Mouse (Mus musculus) frontal cortex, postnatal 25 days (tissue): ENCODE results near the gene Skap2.
A peak's percentile ranks its signal among the peaks of the same experiment; 100 is the strongest.

Source experiments
- DNase-seq, 2 experiments: peaks; one replicate each; pipeline ENCODE4 v3.0.0; 2022; ENCODE audit warnings: low spot score in 2 of 2

Gene Skap2

DNA sequence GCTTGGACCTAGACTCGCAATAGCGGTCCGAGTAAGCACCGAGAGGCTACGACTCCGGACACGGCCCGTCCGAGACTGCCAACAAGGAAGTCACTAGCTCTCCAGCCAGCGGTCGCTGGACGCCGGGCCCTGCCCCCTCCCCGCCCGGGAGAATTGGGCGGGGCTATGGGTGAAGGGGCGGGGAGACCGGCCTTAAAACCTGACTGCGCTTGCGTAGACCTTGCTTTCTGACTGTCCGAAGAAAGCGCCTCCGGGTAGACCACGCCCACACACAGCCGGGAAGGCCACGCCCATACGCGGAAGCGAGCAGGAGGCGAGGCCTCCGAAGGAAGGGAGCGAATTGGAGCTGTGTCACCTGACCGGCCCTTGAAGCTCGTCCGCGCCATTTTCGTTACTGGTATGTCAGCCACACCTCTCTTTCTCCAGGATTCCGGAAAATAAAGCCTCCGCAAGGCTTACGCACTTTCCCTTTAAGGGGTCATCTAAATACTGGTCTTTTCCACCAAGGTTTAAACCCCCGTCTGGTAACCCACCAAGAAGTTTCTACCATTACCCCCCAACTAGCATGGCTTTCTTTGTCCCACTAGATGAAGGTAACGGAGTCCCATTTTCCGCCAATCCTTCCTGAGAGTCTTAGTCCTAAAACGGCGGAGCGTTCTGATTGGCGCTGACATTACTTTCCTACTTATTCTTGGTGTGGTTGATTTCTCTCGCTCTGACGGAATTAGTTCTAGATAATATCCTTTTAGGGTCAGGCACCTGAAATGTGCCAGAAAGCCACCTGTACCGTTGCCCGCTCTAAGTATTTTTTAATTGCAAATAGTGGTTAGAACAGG, at the start of gene Skap2:
Gene Skap2 (minus strand): TSS at position 141 of the 836 bp plus-strand sequence.
- DNase-seq, result peak; percentile 83 to 95

DNA sequence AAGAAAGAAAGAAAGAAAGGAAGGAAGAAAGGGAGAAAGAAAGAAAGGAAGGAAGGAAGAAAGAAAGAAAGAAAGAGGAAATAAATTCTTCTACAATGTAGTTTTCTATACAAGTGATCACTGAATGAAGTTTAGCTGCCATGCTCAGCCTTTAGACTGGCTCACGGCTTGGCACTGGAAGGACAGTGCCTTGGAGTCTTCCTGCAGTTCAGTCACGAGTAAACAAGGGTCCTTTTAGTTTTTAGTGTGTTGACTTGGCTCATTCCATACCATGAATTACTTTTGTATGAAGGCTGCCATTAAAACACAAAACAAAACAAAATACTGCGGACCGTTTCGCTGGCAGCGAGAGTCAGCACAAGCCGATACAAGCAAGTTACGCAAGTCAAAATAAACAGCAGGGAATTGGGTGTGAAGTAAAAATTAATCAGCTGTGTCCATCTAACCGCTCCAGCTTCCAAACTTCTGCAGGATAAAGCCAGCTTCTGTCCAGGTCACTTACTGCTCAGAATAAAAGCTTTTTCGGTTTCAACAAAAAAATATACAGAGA, 46.6 kb upstream of the Skap2 start:
- DNase-seq, result no peak

DNA sequence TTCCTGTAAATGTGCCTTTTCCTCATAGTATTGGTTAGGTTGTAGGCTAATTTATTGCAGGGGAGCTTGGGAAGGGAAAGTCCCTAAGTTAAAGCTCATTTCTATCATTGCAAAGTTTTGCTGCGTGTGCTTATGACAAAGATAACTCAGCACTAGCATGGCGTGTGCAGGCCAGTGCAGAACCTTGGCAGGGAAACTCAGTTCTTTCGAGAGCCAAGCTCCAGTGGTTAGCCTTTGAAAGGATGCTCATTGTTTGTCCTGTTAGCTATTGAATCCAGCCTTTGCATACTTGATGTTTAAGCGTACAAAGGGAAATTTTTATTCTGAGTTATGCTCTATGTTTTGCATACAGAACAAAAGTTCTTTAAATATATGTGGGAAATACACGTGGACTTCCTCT, 45.8 kb upstream of the Skap2 start:
- DNase-seq, result no peak

DNA sequence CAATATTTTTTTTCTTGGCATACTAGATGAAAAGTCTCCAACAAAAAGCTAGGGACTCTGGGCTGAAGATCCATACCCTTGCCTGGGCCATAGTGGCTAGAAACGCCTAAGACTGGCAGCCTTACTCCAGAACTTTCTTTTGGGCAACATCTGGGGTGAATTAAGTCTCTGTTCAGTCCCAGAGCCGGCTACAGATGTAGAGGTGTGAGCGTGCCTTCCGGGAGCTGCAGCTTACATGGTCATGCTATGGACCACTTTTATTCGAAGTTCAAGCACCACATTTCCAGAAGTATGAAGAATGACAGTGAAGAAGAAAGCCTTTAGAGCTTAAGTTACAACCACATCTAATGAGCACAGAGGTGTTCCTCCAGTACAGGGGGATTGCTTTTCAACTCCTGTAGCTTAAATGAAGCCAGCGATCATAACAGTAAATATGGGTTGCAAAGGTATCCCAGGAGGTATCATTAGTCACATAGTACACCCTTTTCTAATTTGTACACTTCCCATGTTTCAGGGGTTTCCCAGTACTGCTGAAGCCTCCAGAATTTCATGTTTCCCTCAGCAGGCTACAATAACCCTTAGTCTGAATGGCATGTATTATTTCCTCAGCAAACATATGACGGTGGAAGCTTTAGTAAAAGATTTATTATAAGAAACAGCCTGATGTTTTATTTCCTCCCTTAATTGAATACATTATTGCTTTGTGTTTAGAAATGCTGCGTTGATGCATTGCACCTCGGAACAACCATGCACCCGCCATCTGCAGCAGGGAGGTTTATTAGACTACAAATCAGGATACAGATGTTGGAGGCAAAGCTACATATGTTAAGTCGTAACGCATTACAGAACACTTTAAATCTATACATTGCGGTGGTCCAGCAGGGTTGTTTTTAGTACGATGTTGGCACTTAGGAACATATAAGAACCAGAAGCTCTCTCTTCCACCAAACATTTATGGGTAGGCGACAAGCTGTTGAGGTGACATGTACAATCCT, 41.5 kb upstream of the Skap2 start:
- no peak for DNase-seq

DNA sequence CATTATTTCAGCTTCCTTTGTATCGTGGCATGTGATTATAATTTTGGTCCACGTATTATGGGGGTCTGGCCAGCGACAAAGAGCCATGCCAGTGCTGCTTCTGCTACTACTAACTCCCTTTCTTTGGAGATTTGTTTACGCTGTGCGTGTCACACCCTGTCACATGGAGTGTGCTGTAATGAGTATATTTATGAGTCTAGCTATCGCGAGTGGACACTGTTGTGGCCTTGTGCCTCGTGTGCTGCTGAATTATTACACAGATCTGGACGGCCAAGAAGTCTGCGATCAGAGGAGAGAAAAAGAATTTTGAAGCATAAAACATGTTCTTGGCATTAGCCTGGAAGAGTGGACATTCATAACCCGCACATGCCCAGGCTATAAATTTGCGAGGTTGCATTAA, 37.7 kb upstream of the Skap2 start:
- no peak for DNase-seq

DNA sequence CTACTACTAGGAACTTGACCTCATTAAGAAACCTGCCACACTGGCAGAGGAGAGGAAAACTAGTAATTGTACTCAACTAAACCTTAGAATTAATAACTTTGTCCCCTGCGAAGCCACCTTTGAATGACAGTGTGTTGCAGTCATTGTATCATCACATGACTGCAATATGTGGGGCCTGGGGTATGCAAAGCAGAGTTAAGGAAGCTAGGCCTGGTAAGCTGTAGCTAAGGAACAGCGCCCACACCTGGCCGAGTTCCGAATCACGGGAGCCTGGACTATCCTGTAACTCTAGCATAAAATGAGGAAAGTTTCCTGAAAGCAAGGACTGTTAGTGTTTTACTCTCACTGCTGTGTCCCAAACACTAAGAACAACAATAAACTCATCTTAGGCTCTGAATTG, 33.2 kb upstream of the Skap2 start:
- DNase-seq, result no peak

DNA sequence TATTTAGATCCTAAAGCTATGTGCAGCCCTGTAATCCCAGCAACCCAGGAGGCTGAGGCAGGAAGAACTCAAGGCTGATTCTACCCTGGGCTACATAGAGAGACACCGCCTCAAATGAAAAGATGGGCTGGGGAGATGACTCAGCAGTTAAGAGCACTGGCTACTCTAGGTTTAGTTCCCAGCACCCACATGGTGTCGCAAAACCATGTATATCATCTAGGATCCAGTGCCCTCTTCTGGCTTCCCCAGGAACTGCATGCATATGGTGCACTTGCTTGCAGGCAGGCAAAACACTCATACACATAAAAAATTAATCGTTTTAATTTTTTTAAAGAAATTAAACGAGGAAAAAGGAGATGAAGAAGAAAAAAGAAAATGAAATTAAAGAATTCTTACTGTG, 23.7 kb upstream of the Skap2 start:
- DNase-seq, result no peak

DNA sequence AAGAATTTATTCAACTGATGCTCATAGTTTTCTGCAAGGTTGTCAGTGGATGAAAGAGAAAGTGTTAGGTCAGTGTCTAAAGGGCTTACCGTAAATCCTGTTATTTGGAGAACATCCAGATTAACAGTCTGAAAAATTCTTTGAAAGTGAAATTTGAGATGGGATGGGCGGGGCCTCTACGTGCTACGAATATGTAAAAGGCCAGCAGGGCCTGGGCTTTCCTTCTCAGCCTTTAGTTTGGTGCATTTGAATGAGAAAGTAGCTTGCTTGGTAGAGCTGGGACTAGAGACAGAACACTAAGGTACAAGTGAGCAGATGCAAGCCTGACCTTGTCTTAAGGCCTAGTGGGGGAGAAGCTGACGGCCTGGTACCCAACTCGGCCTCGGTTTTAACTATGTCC, 18.8 kb upstream of the Skap2 start:
- no peak for DNase-seq

DNA sequence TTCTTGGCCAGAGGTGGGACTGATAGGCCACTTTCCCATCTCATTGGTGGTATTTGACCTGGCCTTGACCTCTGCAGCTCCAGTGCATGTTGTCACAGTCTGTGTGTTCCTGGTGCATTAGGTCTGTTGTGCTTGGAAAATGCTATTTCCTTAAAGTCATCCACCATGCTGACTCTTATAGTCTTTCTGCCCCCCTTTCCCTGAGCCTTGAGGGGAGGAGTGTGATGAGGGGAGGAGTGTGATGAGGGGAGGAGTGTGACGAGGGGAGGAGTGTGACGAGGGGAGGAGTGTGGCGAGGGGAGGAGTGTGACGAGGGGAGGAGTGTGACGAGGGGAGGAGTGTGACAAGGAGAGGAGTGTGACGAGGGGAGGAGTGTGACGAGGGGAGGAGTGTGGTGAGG, 15.8 kb upstream of the Skap2 start:
- no peak for DNase-seq

DNA sequence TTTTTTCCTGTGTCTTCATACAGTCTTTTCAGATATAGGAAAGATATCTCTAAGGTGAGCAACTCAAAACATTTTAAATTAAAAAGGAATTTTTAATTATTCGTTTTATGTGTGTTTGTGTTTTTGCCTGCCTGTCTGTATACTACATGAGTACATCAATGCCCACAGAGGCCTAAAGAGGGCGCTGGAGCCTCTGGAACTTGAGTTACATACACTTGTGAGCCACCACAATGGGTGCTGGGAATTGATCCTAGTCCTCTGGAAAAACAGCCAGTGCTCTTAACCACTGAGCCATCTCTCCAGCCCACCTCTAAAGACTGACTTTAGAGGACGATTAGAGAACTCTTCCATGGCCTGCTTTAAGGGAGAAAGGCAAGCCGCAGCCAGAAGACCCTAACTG, 14.8 kb upstream of the Skap2 start:
- no peak for DNase-seq

DNA sequence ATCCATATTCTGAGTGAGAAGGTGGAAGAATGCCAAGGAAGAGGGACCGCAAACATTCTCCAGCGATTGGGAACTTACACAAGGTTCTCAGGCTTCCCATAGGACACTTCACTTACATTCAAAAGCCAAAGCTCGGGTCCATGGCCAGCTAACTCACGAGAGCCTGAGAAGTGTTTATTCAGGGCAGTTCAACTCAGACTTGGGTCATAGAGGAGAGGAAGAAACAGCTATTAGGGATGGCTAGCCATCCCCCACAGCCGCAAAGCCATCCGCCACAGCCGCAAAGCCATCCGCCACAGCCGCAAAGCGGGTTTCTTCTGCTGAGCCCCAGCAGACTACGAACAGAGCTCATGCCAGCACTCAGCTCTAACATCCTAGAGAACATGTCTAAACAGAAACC, 13.9 kb upstream of the Skap2 start:
- no peak for DNase-seq

DNA sequence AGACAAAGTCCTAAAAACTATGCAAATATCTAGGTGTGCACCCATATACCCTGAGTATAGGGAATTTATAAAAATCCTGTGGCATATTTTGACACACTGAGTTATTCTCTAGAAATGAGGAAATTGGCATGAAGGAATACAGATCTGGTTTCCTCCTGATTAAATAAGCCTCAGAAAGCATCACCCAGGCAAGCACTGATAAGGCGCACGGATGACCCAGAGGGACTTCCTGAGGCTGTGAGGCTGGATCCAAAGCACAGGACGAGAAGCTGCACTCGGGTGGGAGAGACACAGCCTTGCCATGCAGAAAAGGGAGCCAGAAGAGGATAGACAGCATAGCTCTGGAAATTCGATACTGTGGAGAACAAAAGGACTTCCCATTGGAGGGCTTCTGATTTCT, 12.4 kb upstream of the Skap2 start:
- no peak for DNase-seq

DNA sequence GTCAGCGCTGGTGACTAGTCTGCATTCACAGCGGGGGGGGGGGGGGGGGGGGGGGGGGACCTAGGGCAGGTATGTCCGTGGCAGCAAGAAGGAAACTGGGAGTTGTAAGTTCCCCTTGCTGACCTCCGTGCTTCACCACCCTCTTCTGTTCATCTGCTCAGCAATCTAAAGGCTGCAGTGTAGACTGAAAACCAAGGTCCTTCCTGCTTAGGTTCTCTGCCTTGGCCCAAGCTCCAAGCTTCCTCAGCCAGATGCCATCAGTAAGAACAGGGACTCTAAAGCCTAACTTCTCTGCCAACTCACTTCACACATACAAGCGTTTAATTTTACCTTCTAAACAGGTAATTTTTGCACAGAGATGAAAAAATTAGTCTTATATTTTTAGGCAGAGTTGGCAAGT, 10.0 kb upstream of the Skap2 start:
- no peak for DNase-seq

DNA sequence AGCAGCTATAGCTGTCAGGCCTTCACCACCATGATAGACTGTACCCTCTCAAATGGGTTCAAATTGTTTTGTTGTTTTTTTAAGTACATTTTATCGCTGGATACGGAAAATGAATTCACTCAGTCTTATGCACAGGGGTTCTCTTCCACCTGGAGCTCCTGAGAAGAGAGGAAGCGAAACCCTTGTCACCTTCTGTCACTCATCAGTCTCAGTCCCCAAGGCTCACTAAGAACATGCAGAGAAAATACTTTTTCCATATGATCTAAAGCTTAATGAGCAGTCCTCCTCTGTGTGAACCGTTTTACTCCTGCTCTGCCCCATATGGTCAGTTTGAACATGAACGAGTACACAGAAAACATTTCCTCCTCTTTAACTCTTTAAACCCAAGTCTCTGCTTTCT, 7.9 kb upstream of the Skap2 start:
- no peak for DNase-seq

DNA sequence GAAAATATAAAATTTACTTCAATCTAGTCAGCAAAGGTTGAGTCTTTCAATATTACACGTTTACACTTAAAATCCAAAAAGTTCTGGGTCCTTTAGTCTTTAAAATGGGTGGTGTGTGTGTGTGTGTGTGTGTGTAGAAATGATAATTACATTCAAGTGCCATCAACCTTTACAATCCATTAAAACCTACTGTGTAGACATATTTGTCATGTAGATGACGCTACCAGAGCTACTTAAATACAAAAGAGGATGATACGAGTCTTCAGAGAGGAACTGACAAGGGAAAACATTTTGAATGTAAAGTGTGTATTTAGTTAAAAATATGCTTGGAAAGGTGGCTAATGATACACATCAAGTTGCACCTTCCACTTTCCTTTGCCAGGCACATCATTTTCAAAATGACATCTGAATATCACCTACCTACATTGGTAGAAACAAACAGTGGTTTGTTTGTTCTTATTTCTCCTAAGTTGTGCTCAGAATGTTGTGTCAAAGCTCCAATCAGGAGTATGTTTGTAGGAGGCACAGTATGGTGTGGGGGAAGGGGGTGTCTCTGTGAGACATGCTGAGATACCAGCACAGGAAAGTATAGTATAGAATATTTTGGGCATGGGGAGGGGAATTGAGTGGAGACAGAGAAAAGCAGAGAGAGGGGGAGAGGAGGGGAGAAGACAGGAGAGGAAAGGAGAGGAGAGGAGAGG, 1.0 kb upstream of the Skap2 start:
- DNase-seq, result no peak

DNA sequence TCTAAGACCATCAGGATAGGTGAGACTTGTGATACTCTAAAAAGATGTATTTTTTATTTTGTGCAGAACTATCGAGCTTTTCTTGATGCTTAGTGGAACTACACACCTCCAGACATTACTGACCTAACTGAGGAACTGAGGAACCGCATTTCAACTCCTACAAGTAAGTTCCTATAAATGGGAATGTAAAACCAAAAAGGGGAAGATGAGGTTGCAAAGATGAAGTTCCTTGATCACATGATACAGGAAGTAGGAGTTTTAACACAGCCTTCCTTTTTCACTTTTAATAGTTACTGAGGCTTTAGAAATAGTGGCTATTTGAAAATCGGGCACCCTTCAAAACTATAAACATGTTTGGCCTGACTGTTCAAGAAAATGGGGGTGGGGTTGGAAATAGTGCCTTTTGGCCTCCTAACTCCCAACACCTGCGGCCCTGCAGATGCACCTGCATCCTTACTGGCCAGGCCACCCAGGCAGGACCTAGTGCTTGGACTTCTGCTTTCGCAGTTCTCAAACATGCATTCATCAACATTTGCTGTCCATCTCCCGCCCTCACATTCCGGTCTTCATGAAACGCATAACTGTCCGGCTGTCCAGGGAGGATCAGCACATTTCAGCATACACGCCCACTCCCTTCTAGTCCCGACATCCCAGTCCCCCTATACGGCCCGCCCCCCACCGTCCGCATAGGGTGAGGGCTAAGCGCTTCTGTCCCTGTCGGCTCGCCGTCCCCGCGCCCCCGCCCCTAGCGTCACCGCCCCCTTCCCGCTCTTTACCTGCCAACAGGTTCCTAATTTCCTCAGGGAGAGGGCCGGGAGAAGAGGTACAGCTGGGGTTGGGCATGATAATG, 565 bp downstream of the Skap2 start:
- peak in 1 of 2 experiments; percentile 6 for DNase-seq

DNA sequence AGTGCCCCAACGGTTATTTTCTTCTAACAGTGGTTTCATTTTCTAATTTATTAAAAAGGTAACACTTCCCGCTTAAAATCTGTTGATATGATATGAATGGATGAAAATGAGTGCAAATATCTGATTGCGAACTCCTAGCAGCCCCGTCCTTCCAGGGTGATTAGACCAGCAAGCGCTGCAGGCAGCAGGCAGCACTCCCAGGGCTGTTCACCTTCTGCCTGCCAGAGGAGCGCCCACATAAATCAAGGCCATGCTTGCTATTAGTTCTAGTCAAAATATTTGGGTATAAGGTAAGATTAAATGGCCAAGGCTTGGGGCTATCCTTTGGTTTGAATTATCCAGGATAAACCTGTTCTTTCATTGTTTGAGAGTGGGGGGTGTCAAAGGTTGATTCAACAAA, 3.0 kb downstream of the Skap2 start:
- DNase-seq, result no peak

DNA sequence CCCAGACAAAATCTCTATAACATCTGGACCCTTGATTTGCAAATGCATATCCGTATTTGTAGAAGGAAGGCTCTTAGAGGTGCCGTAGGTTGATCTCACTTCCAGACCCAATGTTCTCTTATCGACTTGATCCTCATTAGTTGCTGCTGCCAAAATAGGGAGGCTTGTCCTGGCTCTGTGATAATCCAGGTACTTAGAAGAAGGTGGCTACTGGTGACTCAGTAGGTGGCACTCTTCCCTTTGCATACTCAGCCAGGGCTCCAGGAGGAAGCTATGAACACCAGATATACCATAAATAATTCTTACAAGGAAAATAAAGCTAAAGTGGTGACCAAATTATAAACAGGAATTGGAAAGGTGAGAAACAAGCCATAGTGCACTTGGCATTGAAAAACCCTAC, 3.6 kb downstream of the Skap2 start:
- no peak for DNase-seq

DNA sequence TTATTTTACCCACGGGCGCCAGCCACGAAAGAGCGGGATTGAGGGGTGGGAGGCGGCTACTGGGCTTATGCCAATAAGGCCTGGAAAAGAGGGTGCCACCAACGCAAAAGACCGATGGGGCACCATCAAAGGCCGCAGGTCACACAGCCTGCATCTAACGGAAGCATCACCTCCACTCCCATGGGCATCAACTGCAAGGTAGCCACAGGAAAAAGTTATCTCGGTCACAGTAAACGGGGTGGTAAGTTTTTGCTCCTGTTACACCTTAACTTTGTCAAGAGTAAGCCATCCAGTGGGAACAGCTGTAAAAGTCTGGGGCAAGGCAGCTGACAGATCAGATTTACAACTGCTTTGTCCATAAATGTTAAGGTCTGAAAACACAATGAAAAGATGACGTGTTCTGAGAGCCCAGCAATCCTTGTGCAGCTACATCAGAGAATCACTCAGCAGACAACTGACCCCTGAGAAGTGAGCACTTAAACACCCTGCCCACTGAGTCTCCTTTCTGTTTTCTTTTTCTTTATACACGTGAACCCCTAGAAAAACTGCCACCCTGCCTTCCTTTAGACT, 5.6 kb downstream of the Skap2 start:
- no peak for DNase-seq

DNA sequence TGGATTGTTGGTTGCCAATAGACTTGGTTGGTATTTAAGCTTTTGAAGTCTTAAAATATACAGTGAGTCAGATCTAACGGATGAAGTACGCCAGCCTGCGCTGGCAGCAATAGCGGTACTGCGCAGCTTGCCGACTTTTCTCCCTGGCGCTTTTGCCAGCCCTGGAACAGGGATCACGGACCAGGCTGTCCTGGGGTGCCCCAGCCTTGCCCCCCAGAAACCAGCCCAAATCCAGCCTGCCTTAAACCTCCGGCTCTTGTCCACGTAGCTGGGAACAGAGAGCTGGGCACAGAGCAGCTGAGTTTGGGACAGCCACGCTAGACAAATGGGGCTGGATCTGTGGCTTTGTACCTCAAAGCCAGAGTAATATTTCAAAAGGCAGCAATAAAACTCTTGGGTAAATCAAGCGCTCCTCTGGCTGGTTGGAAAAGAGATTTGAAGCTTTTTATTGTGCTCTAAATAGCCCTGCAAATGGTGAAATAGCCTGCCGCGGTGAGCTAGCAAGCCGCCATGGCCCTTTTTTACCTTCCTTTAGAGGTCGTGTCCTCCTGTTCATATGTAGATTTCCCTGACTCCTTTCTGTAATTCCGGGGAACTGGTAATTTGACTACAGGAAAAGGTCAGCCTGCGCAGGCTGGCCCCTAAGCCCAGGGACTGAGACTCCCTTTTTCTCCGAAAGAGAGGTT, 6.2 kb downstream of the Skap2 start:
- peak; percentile 4 to 19 for DNase-seq
